Mouse (Mus musculus) brain, embryonic 14.5 days (tissue): ENCODE data around the gene Uso1.

Experiments used
- CTCF ChIP-seq: fragments of 200-500 bp; IDR thresholded peaks from 2 replicates; pipeline ENCODE4 v1.5.1; 2012; ENCODE audit warnings: inconsistent platforms, mild to moderate bottlenecking, moderate library complexity, borderline replicate concordance; ENCODE audit not compliant: insufficient read depth, insufficient read length; ENCODE audit errors: extremely low read depth
- POLR2A ChIP-seq: fragments of 200-500 bp; IDR thresholded peaks from 2 replicates; pipeline ENCODE4 v1.6.1; 2012; ENCODE audit warnings: mild to moderate bottlenecking, inconsistent platforms, borderline replicate concordance; ENCODE audit not compliant: poor library complexity, insufficient read depth, insufficient read length, severe bottlenecking; ENCODE audit errors: extremely low read depth

DNA sequence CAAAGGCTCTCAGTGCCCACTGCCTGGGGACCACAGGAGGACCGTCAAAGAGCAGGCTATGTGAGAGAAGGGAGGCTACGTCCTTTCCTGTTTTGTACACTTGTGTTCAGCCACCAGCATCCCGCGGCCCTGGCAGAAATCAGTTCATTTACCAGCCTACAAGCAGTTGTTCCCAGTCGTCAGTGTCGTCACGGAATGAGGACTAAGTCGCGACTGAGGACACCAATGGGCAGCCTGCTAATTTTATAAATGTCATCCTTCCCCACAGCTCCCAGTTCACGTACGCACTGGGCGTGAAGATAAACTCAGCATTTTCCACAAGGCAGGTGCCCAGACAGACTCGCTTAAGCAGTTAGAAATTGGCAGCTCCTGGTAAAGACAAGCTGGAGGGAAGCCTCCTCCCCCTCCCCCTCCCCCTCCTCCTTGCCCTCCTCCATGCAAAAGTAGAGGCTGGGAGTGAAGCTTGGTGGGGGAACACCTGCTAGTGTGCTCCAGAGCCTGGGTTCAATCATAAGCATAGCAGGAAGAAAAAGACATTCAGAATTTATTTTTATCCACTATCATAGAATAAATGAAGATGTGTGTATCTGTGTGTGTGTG, 33.8 kb upstream of the Uso1 start:
- TF ChIP-seq CTCF (no peak), POLR2A (no peak)
